Mouse (Mus musculus) stomach, postnatal 0 days (tissue): Measurements from ENCODE around the gene Naa35. TPM values are rescaled to one million over a fixed set of nuclear protein-coding genes. Genes with fewer than 3 reads are reported as not detected.

Experiments used
- ATAC-seq: fragments of 200-750 bp; cut with Nextera tagmentation; 2 replicates; pipeline ENCODE4 v1.8.0; 2017; ENCODE audit not compliant: low FRiP score, low TSS enrichment
- DNase-seq: peaks from one replicate; pipeline ENCODE4 v3.0.0-alpha.2; 2016; ENCODE audit warnings: low spot score
- H3K27ac ChIP-seq: fragments of 300-500 bp; sonication (generic); replicated peaks from 2 replicates; pipeline ENCODE4 v1.5.1; 2014; ENCODE audit warnings: mild to moderate bottlenecking, control low read depth
- H3K27me3 ChIP-seq: fragments of 300-500 bp; sonication (generic); 2 replicates; pipeline ENCODE4 v1.6.1; 2014; ENCODE audit warnings: low read length; ENCODE audit not compliant: control insufficient read depth, insufficient read depth
- H3K36me3 ChIP-seq: fragments of 300-500 bp; sonication (generic); 2 replicates; pipeline ENCODE4 v1.6.1; 2014; ENCODE audit warnings: low read length, mixed read lengths; ENCODE audit not compliant: control insufficient read depth, insufficient read depth
- H3K4me1 ChIP-seq: fragments of 300-500 bp; sonication (generic); replicated peaks from 2 replicates; pipeline ENCODE4 v1.6.1; 2014; ENCODE audit warnings: antibody characterized with exemption; ENCODE audit not compliant: control insufficient read depth, insufficient read depth
- H3K4me2 ChIP-seq: fragments of 300-500 bp; sonication (generic); replicated peaks from 2 replicates; pipeline ENCODE4 v1.6.1; 2014; ENCODE audit warnings: low read depth, mild to moderate bottlenecking, control low read depth, moderate library complexity
- H3K4me3 ChIP-seq: fragments of 300-500 bp; sonication (generic); 2 replicates; pipeline ENCODE4 v1.5.1; 2014; ENCODE audit warnings: low read depth, low read length, control low read depth
- H3K9ac ChIP-seq: fragments of 300-500 bp; sonication (generic); 2 replicates; pipeline ENCODE4 v1.6.1; 2014; ENCODE audit warnings: mild to moderate bottlenecking, low read length, control low read depth, mixed read lengths
- H3K9me3 ChIP-seq: fragments of 300-500 bp; sonication (generic); 2 replicates; pipeline ENCODE4 v1.6.1; 2016; ENCODE audit warnings: low read length; ENCODE audit not compliant: control insufficient read depth
- CTCF ChIP-seq: IDR thresholded peaks from 2 replicates; pipeline ENCODE4 v1.5.1; 2016; ENCODE audit warnings: antibody characterized with exemption, low read depth, mild to moderate bottlenecking, moderate library complexity
- EP300 ChIP-seq: optimal IDR thresholded peaks from 2 replicates; pipeline ENCODE3; 2016; ENCODE audit warnings: antibody characterized with exemption
- WGBS: fragments of 180-500 bp; shearing (Covaris S2); extraction: QIAGEN DNeasy Blood & Tissue Kit; methylation state at CpG from one replicate; pipeline ENCODE4 v1.1.7; 2014; 5-methylcytosine and 5-hydroxymethylcytosine counted together
- polyA plus RNA-seq: library from polyadenylated mRNA; unstranded; fragments of >200 nt; fragmentation: Nextera tagmentation; extraction: Ambion mirVana; gene quantifications from 2 replicates; pipeline ENCODE4 v1.2.1, GENCODE M21; 2015

The Naa35 gene
- polyA plus RNA-seq, 1 experiment from 2014 or later = 63.2 TPM

GRCm38 (mm10) chr13:59669946-59670345 is 84.9 kb downstream of the Naa35 start:
- no peak overlapping the region for H3K4me3 ChIP-seq
- peaks cover 4% of the 10 kb centered on the region; the same call in 1 of the 2 replicates for H3K36me3 ChIP-seq
- no peaks in the 10 kb centered on the region for H3K9me3 ChIP-seq
- DNase-seq (no peak), ATAC-seq (no peak)
- H3K4me2 ChIP-seq = no peak overlapping the region
- no peak for TF ChIP-seq EP300
- no peak for TF ChIP-seq CTCF
- no peaks in the 10 kb centered on the region for H3K27me3 ChIP-seq
- 81% methylated on average over 10 of the region's 10 CpGs for WGBS
- H3K9ac ChIP-seq = no peak overlapping the region
- no peaks in the 10 kb centered on the region for H3K4me1 ChIP-seq
- H3K27ac ChIP-seq = no peak overlapping the region; the same call in 1 of the 2 replicates

DNA sequence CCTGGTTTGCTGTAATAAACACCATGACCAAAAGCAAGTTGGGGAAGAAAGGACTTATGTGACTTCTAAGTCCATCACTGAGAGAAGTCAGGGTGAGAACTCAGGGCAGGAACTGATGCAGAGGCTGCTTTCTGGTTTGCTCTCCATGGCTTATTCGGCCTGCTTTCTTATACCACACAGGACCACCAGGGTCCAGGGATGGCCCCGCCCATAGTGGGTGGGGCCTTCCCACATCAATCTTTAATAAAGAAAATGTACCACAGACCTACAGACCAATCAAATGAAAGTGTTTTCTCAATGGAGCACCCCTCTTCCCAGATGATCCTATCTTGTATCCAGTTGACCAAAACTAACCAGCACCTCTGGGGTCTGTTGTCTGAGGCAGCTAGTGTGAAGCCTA is 86.5 kb downstream of the Naa35 start:
- Histone ChIP-seq H3K4me2 (no peak overlapping the region), H3K9me3 (no peaks in the 10 kb centered on the region), H3K9ac (no peak overlapping the region), H3K27me3 (no peaks in the 10 kb centered on the region), H3K4me1 (no peaks in the 10 kb centered on the region), H3K27ac (no peak overlapping the region), H3K36me3 (no peaks in the 10 kb centered on the region), H3K4me3 (no peak overlapping the region)
- 66% methylated on average over 2 of the region's 2 CpGs for WGBS
- DNase-seq = no peak
- no peak for TF ChIP-seq EP300
- TF ChIP-seq CTCF = no peak
- ATAC-seq = no peak

- DNase-seq = no peak
- Histone ChIP-seq H3K27ac (no peak overlapping the region), H3K4me3 (no peak overlapping the region), H3K4me1 (no peaks in the 10 kb centered on the region), H3K9ac (no peak overlapping the region), H3K9me3 (no peaks in the 10 kb centered on the region), H3K4me2 (no peak overlapping the region), H3K27me3 (no peaks in the 10 kb centered on the region), H3K36me3 (no peaks in the 10 kb centered on the region)
- ATAC-seq = no peak
- no peak for TF ChIP-seq EP300
- TF ChIP-seq CTCF = no peak
- WGBS = 73% methylated on average over 6 of the region's 6 CpGs
These were observed 87.2 kb downstream of the Naa35 start for GRCm38 (mm10) chr13:59672248-59672647.

DNA sequence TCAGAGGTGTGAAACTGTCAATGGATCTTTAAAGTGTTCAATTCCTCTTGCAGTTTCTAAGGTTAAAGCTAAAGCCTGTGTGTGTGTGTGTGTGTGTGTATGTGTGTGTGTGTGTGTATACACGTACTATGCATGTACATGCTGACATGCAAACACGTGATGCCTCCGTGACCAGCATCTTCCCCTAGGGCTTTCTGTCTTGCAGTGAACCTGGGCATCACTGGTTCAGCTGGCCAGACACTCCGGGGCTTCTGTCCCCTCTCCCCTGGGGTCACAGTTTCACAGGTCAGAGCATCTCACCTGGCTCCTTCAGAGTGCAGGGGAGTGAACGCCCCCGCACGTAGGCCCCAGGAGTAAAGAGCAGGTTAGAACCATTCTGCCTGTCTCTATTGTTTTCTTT is 88.5 kb downstream of the Naa35 start:
- Histone ChIP-seq H3K27ac (no peak overlapping the region), H3K9me3 (no peaks in the 10 kb centered on the region), H3K27me3 (no peaks in the 10 kb centered on the region), H3K9ac (no peak overlapping the region), H3K36me3 (no peaks in the 10 kb centered on the region), H3K4me3 (peak overlapping the region; percentile 18; the same call in 1 of the 2 replicates), H3K4me2 (peak overlapping the region; percentile 39), H3K4me1 (no peaks in the 10 kb centered on the region)
- no peak for TF ChIP-seq CTCF
- no peak for TF ChIP-seq EP300
- ATAC-seq (no peak), DNase-seq (no peak)
- WGBS = 52% methylated on average over 7 of the region's 7 CpGs

GRCm38 (mm10) chr13:59674215-59674614 is 89.2 kb downstream of the Naa35 start:
- no peaks in the 10 kb centered on the region for H3K4me1 ChIP-seq
- TF ChIP-seq EP300 = no peak
- no peak for TF ChIP-seq CTCF
- H3K4me3 ChIP-seq = peak overlapping the region; percentile 74; the same call in 1 of the 2 replicates
- 0 out of 2 replicates have a peak overlapping the region, but pooled peaks have one; percentile 8 for H3K9ac ChIP-seq
- peak overlapping the region; percentile 82 for H3K4me2 ChIP-seq
- no peaks in the 10 kb centered on the region for H3K9me3 ChIP-seq
- DNase-seq (peak; percentile 44), ATAC-seq (no peak)
- H3K36me3 ChIP-seq = no peaks in the 10 kb centered on the region
- 28% methylated on average over 3 of the region's 3 CpGs for WGBS
- H3K27ac ChIP-seq = no peak overlapping the region
- H3K27me3 ChIP-seq = no peaks in the 10 kb centered on the region

- Histone ChIP-seq H3K36me3 (no peaks in the 10 kb centered on the region), H3K4me2 (peak overlapping the region; percentile 82), H3K27ac (no peak overlapping the region), H3K4me1 (no peaks in the 10 kb centered on the region), H3K9ac (peak overlapping the region; percentile 79), H3K4me3 (peak overlapping the region; percentile 74), H3K27me3 (no peaks in the 10 kb centered on the region), H3K9me3 (no peaks in the 10 kb centered on the region)
- DNase-seq = no peak
- no peak for ATAC-seq
- 3% methylated on average over 13 of the region's 13 CpGs for WGBS
- TF ChIP-seq CTCF (no peak), EP300 (no peak)
These were observed 89.7 kb downstream of the Naa35 start for GRCm38 (mm10) chr13:59674761-59675150.
